Mouse (Mus musculus) neural tube, embryonic 14.5 days (tissue): ENCODE measurements around the gene Adgb. TPM values are rescaled to one million over a fixed set of nuclear protein-coding genes. Genes with fewer than 3 reads are reported as not detected.
A peak's percentile ranks its signal among the peaks of the same experiment; 100 is the strongest.
"Not testable (repeated sequence)": the region's sequence is repeated elsewhere in the genome, so short reads cannot be mapped to it uniquely, and the experiment has no call there.

Experiments used
- ATAC-seq: fragments of 200-750 bp; cut with Nextera tagmentation; 2 replicates; pipeline ENCODE4 v1.8.0; 2017; ENCODE audit warnings: low read depth, mild to moderate bottlenecking, moderate TSS enrichment, moderate library complexity
- H3K27ac ChIP-seq: fragments of 300-500 bp; sonication (generic); 2 replicates; pipeline ENCODE4 v1.5.1; 2014; ENCODE audit warnings: low read depth, mild to moderate bottlenecking, control low read depth, low read length, moderate library complexity, mixed read lengths
- H3K27me3 ChIP-seq: fragments of 300-500 bp; sonication (generic); 2 replicates; pipeline ENCODE4 v1.6.1; 2014; ENCODE audit warnings: low read length; ENCODE audit not compliant: control insufficient read depth, insufficient read depth
- H3K36me3 ChIP-seq: fragments of 300-500 bp; sonication (generic); 2 replicates; pipeline ENCODE4 v1.6.1; 2014; ENCODE audit warnings: low read length, mixed read lengths; ENCODE audit not compliant: control insufficient read depth, insufficient read depth
- H3K4me1 ChIP-seq: fragments of 300-500 bp; sonication (generic); 2 replicates; pipeline ENCODE4 v1.6.1; 2014; ENCODE audit warnings: low read length; ENCODE audit not compliant: control insufficient read depth, insufficient read depth
- H3K4me2 ChIP-seq: fragments of 300-500 bp; sonication (generic); 2 replicates; pipeline ENCODE4 v1.6.1; 2014; ENCODE audit warnings: mild to moderate bottlenecking, low read depth, low read length, control low read depth
- H3K4me3 ChIP-seq: fragments of 300-500 bp; sonication (generic); 2 replicates; pipeline ENCODE4 v1.5.1; 2014; ENCODE audit warnings: low read depth, low read length, control low read depth, mixed read lengths
- H3K9ac ChIP-seq: fragments of 300-500 bp; sonication (generic); replicated peaks from 2 replicates; pipeline ENCODE4 v1.6.1; 2014; ENCODE audit warnings: low read depth, mild to moderate bottlenecking, control low read depth, low read length, mixed read lengths
- H3K9me3 ChIP-seq: fragments of 300-500 bp; sonication (generic); 2 replicates; pipeline ENCODE4 v1.6.1; 2016; ENCODE audit warnings: low read length; ENCODE audit not compliant: control insufficient read depth
- WGBS: fragments of 180-500 bp; shearing (Covaris S2); extraction: QIAGEN DNeasy Blood & Tissue Kit; methylation state at CpG from one replicate; pipeline ENCODE4 v1.1.7; 2014; 5-methylcytosine and 5-hydroxymethylcytosine counted together
- polyA plus RNA-seq: library from polyadenylated mRNA; unstranded; fragments of >200 nt; fragmentation: Nextera tagmentation; extraction: Ambion mirVana; gene quantifications from 2 replicates; pipeline ENCODE4 v1.2.1, GENCODE M21; 2014

Adgb gene
- 0.35 and 0.40 TPM in 2 replicates for polyA plus RNA-seq

- WGBS: 5% methylated on average over 22 of the region's 22 CpGs
- no peak within 1 kb of the TSS for H3K27ac ChIP-seq
Observed at GRCm38 (mm10) chr10:10471961-10472610, at the start of gene Adgb. Adgb (minus strand) TSS chr10:10472326.

DNA sequence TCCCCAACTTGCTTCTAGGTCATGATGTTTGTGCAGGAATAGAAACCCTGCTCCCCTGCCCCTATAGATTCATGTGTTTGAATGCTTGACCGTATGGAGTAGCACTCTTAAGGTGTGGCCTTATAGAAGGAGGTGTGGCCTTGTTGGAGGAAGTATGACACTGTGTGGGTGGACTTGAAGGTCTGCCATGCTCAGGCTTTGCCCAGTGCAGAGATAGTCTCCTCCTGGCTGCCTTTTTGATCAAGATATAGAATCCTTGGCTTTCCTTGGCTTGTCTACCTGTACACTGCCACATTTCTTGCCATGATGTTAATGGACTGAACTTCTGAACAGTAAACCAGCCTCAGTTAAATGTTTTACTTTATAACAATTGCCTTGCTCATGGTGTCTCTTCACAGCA lies 8.0 kb upstream of the Adgb start:
- no peak overlapping the region for H3K27ac ChIP-seq
- no peaks in the 10 kb centered on the region for H3K27me3 ChIP-seq
- no peaks in the 10 kb centered on the region for H3K36me3 ChIP-seq
- no peak overlapping the region for H3K4me3 ChIP-seq
- no peaks in the 10 kb centered on the region for H3K9me3 ChIP-seq
- H3K9ac ChIP-seq: no peak overlapping the region
- no peak overlapping the region for H3K4me2 ChIP-seq
- no peaks in the 10 kb centered on the region for H3K4me1 ChIP-seq
- 80% methylated on average over 1 of the region's 1 CpGs for WGBS
- ATAC-seq: no peak

More at GRCm38 (mm10) chr10:10471961-10472610, at the start of gene Adgb:
- no peaks in the 10 kb centered on the region for H3K9me3 ChIP-seq
- H3K4me3 ChIP-seq: peak within 1 kb of the TSS; percentile 24
- H3K4me1 ChIP-seq: peaks cover 7% of the 10 kb centered on the region; the same call in 1 of the 2 replicates
- H3K4me2 ChIP-seq: peak within 1 kb of the TSS; percentile 47
- no peaks in the 10 kb centered on the region for H3K36me3 ChIP-seq
- no peaks in the 10 kb centered on the region for H3K27me3 ChIP-seq
- peak; percentile 92 for ATAC-seq
- 0 out of 2 replicates have a peak within 1 kb of the TSS, but pooled peaks have one; percentile 25 for H3K9ac ChIP-seq

GRCm38 (mm10) chr10:10477429-10477828 lies 5.3 kb upstream of the Adgb start:
- H3K27ac ChIP-seq, H3K9ac ChIP-seq, H3K4me3 ChIP-seq, H3K36me3 ChIP-seq, H3K9me3 ChIP-seq, ATAC-seq, H3K4me1 ChIP-seq, H3K27me3 ChIP-seq, H3K4me2 ChIP-seq: not testable (repeated sequence)
- WGBS: 58% methylated on average over 10 of the region's 10 CpGs

- ATAC-seq: no peak
Observed at GRCm38 (mm10) chr10:10476956-10477355, 4.8 kb upstream of the Adgb start.

GRCm38 (mm10) chr10:10476549-10476948 lies 4.4 kb upstream of the Adgb start:
- no peak overlapping the region for H3K4me2 ChIP-seq
- no peak for ATAC-seq
- H3K4me3 ChIP-seq: no peak overlapping the region
- no peaks in the 10 kb centered on the region for H3K27me3 ChIP-seq
- no peaks in the 10 kb centered on the region for H3K36me3 ChIP-seq
- peaks cover 7% of the 10 kb centered on the region; the same call in 1 of the 2 replicates for H3K4me1 ChIP-seq
- H3K9ac ChIP-seq: no peak overlapping the region
- 84% methylated on average over 2 of the region's 2 CpGs for WGBS
- H3K9me3 ChIP-seq: no peaks in the 10 kb centered on the region
- no peak overlapping the region for H3K27ac ChIP-seq

More at GRCm38 (mm10) chr10:10476956-10477355, 4.8 kb upstream of the Adgb start:
- Histone ChIP-seq H3K36me3 (no peaks in the 10 kb centered on the region), H3K9me3 (no peaks in the 10 kb centered on the region), H3K4me2 (no peak overlapping the region), H3K27ac (no peak overlapping the region), H3K27me3 (no peaks in the 10 kb centered on the region), H3K9ac (no peak overlapping the region), H3K4me3 (no peak overlapping the region), H3K4me1 (peaks cover 7% of the 10 kb centered on the region; the same call in 1 of the 2 replicates)
- 78% methylated on average over 5 of the region's 5 CpGs for WGBS

DNA sequence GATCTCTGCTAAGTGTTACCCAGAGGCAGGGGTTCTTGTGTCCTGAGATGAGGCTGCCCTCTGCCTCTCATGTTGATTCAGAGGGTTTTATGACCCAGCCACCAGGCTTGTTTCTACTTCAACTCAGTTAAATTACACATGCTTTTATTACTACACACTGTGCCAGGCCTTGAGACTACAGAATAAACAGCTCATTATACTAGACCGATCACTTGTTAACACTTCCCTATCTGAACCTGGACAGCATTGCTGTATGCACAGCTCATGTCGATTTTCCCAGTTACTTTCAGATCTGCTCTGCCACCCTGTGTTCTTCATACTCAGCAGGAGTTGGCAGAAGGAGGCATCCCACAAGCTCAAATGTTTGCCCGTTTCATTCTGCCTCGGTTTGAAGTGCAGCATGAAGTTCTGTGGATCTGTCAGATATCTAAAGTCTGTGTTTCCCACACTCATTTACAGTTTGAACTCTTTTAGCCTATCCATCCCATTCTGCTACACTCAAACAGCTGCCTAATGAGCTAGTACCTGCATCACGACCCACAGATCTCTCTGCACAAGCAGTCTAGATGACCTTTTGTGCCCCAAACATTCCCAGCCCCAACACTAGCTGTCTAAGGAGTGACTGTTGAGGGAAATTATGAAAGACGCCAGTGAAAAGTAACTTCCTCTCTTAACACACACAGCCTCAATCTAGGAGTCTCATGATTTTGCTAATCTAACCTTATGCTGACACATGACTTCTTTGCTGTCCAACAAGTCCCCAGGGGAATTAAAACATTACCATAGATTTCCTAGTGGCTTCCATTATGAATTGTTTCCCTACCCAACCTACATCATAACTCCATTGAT lies 3.2 kb downstream of the Adgb start:
- no peak overlapping the region for H3K4me2 ChIP-seq
- H3K27me3 ChIP-seq: no peaks in the 10 kb centered on the region
- no peaks in the 10 kb centered on the region for H3K9me3 ChIP-seq
- ATAC-seq: no peak
- WGBS: 55% methylated on average over 6 of the region's 6 CpGs
- peaks cover 7% of the 10 kb centered on the region; the same call in 1 of the 2 replicates for H3K4me1 ChIP-seq
- no peak overlapping the region for H3K9ac ChIP-seq
- no peak overlapping the region for H3K4me3 ChIP-seq
- no peaks in the 10 kb centered on the region for H3K36me3 ChIP-seq
- no peak overlapping the region for H3K27ac ChIP-seq

DNA sequence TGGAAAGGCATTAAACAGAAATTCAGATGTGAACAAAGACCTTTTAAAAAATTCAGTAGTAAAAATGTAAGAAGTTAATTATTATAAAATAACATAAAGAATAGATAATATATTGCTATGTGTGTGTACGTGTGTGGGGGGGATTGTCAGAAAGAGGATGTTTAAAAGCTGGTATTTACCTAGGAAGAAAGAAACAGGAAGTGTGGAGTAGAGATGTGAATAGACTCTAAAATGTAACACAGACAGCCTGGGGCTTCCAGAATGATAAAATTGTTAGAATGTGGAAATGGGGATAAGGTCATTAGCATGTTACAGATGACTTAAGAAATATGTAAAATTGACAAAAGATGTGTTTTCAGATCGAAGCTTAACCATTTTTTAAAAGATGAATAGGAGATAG lies 12.0 kb downstream of the Adgb start:
- WGBS: 80% methylated on average over 2 of the region's 2 CpGs
- ATAC-seq: no peak
- Histone ChIP-seq H3K4me3 (no peak overlapping the region), H3K9me3 (no peaks in the 10 kb centered on the region), H3K4me1 (no peaks in the 10 kb centered on the region), H3K9ac (no peak overlapping the region), H3K27me3 (no peaks in the 10 kb centered on the region), H3K36me3 (no peaks in the 10 kb centered on the region), H3K4me2 (no peak overlapping the region), H3K27ac (no peak overlapping the region)

DNA sequence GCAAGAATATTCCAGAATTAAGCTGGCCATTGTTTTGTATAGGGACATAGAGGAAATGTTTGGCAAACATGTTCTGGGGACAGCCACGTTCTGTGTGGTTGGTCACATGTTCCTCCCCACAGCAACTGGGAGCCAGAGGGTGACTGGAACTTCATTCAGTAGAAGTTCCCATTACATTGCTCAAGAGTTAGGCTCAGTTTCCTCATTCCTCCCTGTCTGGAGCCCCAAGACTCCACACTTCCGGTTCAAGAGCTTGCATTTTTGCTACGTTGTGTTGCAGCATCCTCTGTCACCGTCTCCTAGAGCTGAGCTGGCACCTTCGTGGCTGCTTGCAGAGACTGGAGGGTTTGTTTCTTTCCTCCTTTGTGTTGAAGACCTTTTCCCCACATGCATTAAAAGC lies 15.1 kb downstream of the Adgb start:
- ATAC-seq: no peak
- no peak overlapping the region for H3K27ac ChIP-seq

GRCm38 (mm10) chr10:10449067-10449466 lies 23.1 kb downstream of the Adgb start:
- 80% methylated on average over 3 of the region's 3 CpGs for WGBS
- no peaks in the 10 kb centered on the region for H3K4me1 ChIP-seq
- H3K27ac ChIP-seq: no peak overlapping the region

More for the DNA sequence above, 15.1 kb downstream of the Adgb start:
- no peaks in the 10 kb centered on the region for H3K9me3 ChIP-seq
- no peak overlapping the region for H3K9ac ChIP-seq
- no peaks in the 10 kb centered on the region for H3K36me3 ChIP-seq
- H3K4me2 ChIP-seq: no peak overlapping the region
- no peaks in the 10 kb centered on the region for H3K27me3 ChIP-seq
- no peak overlapping the region for H3K4me3 ChIP-seq
- no peaks in the 10 kb centered on the region for H3K4me1 ChIP-seq
- 85% methylated on average over 5 of the region's 5 CpGs for WGBS

More at GRCm38 (mm10) chr10:10449067-10449466, 23.1 kb downstream of the Adgb start:
- no peaks in the 10 kb centered on the region for H3K27me3 ChIP-seq
- H3K9ac ChIP-seq: no peak overlapping the region
- ATAC-seq: no peak
- H3K4me2 ChIP-seq: no peak overlapping the region
- H3K9me3 ChIP-seq: no peaks in the 10 kb centered on the region
- H3K4me3 ChIP-seq: no peak overlapping the region
- no peaks in the 10 kb centered on the region for H3K36me3 ChIP-seq
